Mouse (Mus musculus): Measurements from ENCODE around the gene Emx2.

The Emx2 gene

DNA sequence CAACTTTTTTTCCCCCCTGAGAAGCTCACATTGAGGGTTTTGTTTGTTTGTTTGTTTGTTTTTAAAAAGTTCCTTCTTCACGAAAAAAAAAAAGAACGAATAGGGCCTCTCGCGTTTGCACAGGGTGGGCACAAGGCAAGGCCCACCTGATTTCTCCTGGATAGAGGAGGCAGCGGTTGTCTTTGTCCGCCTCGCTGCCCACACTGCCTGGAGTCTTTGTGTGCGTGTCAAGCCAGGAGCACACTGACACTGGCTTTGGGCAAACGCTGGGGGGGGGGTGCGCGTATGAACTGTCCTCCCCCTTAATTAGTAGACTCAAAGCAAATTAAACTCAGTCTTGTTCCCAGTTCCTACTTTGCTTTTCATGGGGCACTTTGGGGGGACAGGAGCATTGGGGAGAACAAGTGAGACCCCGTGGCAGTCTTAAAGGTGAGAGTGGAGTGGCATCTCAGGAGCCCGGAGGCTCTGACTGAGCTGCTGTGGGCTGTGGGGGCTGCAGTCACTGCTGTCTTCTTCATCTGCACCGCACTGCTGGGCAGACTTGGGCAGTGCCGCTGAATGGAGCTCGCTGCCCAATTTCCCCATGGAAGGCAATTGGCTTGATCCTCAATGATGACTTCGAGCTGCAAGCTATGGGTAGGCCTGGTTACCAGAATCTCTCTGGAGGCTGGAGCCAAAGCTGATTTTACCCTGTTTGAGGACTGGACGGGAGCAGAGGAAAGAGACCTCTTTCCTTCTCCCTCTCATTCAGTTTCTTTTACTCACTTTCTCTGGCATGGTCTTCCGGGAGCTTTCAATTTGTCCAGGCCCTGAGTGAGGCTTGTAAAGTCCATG lies 4.5 kb downstream of the Emx2 start:
- DNase-seq (ENCODE audit: low spot score), result no peak

DNA sequence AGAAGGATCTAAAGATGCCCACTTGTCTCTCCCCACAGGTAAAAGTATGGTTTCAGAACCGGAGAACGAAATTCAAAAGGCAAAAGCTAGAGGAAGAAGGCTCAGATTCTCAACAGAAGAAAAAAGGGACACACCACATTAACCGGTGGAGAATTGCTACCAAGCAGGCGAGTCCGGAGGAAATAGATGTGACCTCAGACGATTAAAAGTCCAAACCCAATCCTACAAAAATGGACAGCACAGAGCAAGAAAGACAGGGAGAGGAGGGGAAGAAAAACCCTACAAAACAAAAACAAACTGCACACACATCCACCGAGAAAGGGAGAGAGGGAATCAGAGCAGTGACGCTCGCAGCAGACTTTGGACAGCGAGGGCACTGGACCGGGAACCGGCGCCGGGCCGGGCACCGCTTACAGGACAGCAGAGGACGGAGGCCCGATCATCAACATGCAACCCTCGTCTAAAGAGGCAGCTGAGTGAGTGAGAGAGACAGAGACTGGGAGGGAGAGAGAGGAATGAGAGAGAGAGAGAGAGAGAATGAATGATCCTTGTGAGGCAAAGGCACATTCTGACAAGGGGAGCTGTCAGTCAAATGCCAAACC lies 5.8 kb downstream of the Emx2 start:
- DNase-seq (ENCODE audit: low spot score), result no peak

DNA sequence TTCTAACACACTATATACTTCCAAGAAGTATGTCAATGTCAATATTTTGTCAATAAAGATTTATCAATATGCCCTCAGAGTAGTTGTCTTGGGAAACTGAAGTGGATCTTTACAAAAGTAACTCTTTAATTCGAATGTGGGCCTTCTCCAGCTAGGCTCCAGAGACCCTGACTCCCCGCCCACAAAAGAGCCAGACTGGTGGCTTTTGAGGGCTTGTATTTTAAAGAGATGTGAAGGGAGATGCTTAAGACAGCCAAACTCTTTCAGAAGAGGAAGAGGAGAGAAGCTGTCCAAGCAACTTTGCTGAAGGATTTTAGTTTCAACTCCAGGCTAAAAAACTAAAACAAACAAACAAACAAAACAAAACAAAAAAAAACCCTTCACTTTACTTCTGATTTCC lies 7.1 kb downstream of the Emx2 start:
- no peak for DNase-seq (ENCODE audit: low spot score)

DNA sequence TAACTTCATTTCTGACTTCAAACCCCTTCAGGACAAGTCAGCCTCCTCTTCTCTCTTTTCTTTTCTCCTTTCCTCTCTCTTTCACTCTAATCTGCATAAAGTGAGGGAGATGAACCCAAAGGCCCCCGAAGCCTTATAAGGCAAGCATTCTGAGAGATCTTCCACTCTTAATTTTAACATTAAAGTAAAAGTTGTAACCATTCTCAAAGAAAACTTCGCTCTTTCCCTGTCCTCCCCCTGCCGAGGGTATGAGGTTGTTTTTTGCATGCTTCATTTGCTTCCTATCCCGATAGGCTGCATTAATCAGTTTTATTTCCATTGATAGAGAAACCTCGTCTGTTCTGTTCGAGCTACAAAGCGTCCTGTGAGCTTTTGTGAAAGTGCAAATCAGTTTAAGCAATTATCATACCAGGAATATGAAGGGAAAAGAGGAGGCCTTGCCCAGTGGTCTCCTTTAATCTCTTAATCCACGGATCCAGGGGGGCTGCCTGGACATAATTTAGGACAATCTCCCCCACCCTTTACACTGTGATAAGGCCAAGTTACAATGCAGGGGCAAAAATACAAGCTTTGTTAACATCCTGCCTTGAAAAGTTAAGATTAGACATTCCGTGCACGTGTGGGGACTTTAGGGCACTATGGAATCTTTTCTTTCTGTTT lies 7.7 kb downstream of the Emx2 start:
- DNase-seq (ENCODE audit: low spot score), result no peak

DNA sequence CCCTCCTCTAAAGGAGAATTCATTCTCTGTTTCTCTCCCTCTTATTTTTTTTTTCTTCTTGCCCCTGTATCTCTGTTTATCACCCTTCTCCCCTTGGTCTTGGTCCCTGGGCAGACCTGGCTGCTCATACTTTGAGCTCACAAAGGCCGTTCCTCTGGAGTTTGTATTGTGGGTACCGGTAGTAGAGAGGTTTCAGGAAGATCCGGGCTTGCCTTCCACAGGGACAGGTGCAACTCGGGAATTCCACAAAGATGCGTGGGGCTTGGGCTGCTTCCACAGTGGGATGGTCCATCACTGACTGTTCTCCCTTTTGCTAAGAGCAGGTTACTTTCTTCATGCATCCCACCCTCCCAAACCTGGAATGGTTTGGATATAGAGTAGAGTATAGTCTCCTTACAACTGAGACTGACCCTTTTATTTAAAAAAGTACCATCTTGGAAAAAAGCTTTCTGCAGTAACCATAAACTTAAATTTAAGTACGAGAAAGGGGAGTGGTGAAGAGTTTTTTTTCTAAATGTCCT lies 8.3 kb downstream of the Emx2 start:
- no peak for DNase-seq (ENCODE audit: low spot score)

DNA sequence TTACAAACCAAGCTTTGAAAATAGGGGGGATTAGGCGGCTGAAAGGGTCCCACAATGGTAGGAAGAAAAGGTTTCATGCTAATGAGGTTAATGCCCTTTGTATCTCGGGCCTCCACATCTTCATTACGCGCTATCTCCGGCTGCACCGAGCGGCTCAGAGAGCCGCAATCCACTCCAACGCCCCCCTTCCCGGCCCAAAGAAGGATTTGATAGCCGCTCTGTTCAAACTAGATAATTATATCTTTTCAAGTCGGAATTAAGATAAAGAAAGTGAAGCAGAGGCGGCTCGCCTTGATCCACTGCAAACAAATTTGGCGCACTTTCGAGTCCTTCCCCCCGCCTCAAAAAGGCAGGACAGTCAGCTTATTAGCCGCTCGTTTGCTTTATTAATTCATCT lies 8.8 kb downstream of the Emx2 start:
- DNase-seq (ENCODE audit: low spot score), result no peak

DNA sequence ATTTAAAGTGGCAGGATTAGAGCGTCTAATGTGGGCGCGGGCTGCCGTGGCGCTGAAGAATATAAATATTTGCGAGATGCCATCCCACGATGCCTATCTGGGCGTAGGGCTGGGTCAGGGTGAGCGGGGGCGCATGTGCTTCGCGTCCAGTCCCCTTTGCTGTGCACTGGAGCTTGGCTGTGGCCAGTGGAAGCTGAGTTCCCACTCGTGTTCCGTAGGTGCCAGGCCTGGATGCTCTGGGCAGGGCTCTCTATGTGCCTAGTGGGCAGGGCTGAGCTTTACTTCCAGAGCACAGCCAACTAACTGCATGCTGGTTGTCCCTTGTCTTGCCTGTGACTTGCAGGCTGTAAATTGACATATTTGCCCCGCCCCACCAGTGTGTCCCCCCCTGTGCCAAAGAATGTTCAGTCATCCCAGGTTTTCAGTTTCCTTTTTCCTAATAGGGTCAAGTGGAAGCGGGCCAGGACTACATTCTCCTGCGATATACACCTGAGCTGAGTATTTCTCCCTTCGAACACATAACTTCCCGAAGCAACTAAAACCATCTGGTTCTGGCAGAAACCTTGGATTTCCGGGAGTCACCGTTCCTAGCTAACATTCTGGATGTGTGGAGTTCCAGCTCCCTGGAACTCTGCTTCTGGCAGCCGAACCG lies 9.4 kb downstream of the Emx2 start:
- no peak for DNase-seq (ENCODE audit: low spot score)

DNA sequence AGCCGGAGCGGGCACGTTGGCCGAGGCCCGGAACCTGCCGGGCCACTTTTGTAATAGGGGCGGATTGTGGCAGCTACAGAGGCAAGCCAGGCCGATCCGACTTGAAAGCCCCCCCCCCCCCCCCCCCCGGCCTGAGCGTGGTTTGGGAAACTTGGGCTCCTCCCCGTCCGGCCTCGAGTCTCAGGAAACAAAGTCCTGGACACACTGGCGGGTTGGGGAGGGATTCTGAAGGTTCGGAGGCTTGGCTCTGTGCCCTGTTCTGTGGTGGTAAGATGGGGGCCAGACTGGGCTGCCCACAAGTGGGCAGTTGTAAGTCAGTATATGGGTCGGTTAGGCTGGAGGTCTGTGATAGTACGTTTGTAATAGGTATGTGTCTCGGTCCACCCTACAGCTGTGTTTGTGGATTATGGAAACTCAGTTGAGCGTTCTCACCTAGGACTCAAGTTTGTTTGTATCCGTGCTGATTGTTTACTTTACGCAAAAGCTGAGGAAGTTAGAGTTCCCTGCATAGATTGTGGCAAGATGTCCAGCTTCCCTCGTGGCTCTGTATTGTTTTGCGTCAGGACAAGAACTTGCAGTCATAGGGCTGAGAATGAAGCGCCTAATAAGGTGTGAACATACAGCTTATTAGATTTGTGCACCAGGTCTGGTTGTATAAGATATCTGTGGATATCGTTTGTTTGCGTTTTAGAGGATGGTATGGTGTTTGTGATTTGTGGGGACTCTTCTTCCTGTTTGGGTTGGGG lies 10.1 kb downstream of the Emx2 start:
- DNase-seq (ENCODE audit: low spot score), result no peak

DNA sequence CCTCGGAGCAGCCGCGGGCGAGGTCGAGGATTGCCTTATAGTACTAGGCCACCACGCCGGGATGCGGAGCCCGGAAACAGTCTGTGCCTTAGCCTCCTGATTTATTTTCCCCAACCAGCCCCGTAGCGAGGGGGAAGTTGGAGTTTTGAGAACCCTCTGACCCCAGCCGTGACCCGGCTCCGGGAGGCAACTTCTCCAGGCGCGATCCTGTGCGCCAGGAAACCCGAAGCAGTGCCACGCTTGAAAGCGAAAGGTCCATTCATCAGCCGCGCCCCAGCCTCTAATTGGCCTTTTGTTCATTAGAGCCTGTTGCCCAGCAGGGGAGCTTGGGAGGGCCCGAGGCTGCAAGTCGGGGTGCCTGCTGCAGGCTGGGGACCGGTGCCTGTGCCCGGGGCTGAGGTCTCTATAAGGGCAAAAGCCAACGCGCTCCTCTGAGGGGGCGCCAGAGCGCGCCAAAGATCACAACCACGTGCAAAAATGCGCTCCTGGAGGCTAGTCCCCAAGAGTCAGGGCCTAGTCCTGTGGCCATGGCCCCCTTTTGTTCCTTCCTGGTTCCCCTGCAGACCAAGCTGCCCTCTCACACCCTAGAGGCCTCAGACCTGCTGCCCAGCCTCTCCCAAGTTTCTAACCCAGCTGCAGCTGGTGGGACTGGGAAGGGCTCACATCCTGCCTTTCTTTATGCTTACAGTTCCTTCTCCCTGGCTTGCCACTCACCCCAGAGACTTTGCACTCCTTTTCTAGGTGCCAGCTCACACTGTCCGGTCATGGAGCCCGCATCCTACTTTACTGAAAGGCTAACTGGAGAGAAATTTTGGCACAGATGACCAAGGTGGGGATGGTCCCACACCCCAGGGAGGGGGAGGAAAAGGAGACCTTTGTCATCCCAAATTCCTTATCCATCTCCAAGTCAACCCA lies 11.1 kb downstream of the Emx2 start:
- DNase-seq (ENCODE audit: low spot score), result no peak

DNA sequence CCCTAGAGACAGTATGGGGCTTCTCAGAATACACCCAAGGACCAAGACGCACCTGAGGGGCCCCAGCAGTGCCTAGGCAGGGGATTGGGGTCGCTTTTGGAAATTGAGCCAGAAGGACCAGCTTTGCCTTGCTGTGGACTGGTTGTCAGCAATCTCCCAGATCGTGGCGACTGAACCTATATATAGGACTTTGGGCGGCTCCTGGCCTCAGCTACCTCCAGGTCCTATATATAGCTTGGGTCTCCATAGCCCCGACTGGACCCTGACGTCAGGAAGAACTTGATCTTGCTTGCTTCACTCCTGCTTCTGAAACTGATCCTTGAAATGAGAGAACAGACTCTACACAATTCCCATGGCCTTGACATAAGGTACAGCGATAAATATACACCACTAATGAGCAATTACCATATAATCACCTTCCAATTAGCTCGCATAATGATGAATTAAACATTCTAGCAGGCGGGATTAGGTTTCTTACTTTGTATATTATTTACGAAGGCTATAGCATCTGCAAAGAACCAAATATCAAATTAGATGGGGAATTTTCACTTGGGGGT lies 12.0 kb downstream of the Emx2 start:
- DNase-seq (ENCODE audit: low spot score), result no peak

DNA sequence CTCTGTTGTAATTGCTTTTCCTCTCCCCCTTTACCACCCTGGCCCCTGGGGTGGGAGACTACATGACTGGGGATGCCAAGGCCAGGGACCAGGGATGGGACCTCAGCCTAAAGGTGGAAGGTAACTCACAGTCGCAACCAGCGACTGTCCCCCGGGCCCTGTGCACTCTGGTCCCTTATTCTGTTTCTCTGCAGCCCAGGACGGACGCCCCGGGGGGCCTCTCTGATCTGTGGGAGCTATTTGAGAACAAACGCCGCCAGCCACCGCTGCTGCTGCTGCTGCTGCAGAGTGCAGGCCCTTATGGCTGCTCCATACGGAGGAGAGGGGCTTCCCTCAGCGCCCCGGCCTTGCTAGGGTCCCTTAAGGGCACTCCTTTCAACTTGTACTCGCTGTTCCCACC lies 12.7 kb downstream of the Emx2 start:
- no peak for DNase-seq (ENCODE audit: low spot score)

DNA sequence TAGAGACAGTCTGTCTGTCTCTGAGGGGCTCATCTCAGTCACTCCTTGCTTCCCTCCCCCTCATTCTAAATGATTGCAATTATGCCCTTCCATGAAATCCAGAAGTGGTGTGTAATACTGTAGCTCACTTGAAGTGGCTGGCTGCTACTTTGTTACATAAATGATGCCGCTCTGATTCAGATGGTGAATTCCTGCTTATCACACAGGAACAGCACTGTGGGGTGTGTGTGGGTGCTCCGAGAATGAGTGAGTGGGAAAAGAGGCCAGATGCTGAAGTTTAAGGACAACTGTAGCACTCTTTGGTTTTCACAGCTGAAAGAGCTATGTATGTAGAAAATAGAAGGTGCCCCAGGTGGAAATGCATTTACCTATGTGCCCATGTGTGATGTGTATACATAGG lies 14.7 kb downstream of the Emx2 start:
- DNase-seq (ENCODE audit: low spot score), result no peak

DNA sequence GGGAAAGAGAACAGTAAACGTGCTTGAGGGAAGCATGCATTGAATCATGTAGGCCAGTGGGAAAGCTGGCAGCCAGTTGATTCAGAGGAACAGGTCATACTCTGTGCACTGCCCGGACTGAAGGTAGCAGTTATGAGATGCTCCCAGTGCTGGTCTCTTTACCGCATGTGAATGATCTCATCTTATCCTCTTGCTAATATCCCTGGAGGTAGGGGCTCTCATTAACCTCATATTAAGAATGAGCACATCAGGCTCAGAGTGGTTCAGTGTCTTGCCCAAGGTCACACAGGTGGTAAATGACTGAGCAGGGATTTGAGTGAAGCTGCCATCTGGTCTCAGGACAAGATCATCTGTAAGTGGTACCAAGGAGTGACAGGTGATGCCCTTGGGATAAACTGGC lies 21.7 kb downstream of the Emx2 start:
- no peak for DNase-seq (ENCODE audit: low spot score)

DNA sequence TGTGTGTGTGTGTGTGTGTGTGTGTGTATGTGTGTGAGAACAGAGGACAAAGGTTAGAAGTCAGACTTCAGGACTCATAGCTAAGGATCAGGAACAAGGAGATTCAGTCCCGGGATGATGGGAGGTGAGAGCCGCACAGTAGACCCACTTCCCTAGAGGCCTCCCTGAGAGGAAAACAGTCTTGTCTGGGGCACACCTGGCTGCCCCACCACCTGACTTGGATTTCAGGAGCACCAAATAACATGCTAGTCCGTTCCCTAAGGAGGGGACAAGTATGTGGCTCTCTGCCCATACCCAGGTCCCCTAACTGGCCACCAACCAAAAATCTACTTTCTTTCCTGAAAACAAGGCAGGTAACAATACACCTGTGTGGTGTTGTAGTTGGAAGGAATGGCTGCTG lies 22.4 kb downstream of the Emx2 start:
- DNase-seq (ENCODE audit: low spot score), result no peak

DNA sequence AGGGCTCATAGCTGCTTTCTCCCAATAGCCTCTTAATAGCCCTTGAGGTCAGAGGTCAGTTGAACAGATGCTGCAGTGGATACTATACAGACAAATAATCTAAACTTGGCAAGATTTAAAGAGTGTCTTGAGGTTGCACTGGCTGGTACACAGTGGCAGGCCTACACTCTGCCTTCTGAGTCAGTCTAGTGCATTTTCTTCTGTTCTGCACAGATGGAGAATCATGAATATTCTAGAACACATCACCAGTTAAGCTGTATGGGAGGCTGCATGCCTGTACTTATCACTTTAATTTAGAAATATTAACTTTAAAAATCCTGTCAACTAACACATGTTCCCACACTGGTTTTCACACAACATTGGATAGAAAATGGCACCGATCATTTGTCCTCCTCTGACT lies 34.1 kb downstream of the Emx2 start:
- no peak for DNase-seq (ENCODE audit: low spot score)

DNA sequence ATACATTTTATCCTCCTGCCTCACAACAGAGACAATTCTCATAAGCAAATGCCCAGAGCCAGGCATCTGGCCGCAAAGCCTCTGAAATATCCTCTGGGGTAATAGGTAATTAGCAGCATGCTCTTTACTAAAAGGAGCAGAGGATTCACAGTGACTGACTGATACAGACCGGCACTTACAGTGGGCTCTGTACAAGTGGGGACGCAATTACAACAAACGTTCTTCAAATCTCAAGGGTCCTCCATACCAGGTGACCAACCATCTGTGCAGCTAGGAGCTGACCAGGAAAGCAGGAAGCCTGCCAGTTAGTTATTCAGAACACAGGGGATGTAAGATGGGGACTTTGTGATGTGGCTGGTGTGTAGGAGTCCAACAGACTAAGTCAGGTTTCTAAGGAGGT lies 38.7 kb downstream of the Emx2 start:
- no peak for DNase-seq (ENCODE audit: low spot score)

DNA sequence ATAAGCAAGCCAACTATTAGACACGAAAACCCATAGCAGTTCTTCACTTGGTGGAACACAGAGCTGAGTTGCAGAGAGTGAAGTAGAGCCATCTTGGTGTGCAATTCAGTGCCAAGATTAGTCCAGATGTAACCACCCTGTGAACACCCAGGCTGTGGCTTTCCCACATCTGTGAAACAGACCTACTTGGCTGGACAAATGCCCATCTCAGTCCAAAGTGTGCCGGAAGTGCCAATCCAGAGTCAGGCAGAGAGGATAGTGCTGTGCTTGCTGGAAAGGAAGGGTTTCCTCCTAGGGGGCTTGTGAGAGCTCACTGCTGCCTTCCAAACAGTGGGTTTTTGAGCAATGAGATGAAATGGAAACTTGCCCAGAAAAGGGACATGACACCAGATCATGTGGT lies 50.7 kb downstream of the Emx2 start:
- peak; percentile 4 for DNase-seq (ENCODE audit: low spot score)

DNA sequence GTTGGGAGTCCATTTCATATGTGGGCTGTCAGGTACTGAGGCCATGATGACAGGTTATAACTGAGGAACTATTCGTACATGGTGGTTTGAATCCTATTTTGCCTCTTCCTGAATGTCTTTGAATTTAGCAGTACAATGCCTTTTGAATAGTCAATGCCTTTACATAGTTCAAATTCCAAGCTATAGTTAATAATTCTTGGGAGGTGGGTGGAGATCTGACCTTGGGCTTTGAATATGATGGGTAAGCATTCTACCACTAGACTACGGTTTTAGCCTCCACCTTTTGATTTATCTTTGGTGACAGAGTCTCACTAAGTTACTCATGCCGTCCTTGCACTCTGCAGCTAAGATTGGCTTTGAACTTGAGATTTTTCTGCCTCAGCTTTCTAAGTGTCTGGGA lies 55.0 kb downstream of the Emx2 start:
- no peak for DNase-seq (ENCODE audit: low spot score)
